Mouse (Mus musculus) lung, adult 2 months (tissue): ENCODE results near the gene Tsks.

Experiments
- CTCF ChIP-seq: fragments of 200-500 bp; IDR thresholded peaks from 2 replicates; pipeline ENCODE4 v1.5.1; 2011; ENCODE audit warnings: mild to moderate bottlenecking, low read length, control low read depth; ENCODE audit not compliant: insufficient read depth
- POLR2A ChIP-seq: fragments of 200-500 bp; IDR thresholded peaks from 2 replicates; pipeline ENCODE4 v1.6.1; 2011; ENCODE audit warnings: low read depth, mild to moderate bottlenecking, control low read depth, low read length, borderline replicate concordance; ENCODE audit errors: extremely low read depth

GRCm38 (mm10) chr7:44998501-44998955 lies 55.5 kb downstream of the Tsks start, which contains the start of gene Bcl2l12:
- TF ChIP-seq CTCF (no peak), POLR2A (no peak)
